Comparison of ENCODE assay signal across 25 mouse cellular contexts in the genomic region with DNA sequence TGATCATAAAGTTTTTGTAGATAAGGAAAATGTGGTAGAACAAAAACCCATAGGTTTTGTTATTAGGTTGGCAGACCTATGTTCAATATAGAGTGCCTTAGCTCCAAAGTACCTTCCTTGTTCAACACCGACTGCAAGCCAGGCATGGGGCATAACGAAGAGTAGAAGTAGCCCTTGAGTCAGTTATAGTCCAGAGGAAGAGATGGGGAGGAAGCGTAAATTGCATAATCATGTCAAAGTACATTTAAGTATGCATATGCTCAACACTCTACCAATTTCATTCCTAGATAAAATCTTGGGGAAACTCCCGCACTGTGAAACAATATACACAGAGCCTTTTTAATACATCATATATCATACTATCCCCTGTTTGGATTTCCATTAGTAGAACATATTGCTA.
"Had no signal": no experiment of that assay in that cellular context is flagged by ENCODE, and none has a peak within 500 bp of the region (broad histone marks: within the 10 kb centered on the region; RNA-seq: fewer than 3 reads in every experiment).

No protein-coding gene starts in this region.

- H3K4me2 ChIP-seq: heart, embryonic 11.5 days; heart, embryonic 13.5 days; heart, embryonic 15.5 days; hindbrain, embryonic 14.5 days; kidney, embryonic 15.5 days; limb, embryonic 12.5 days; liver, embryonic 11.5 days; liver, embryonic 13.5 days; liver, embryonic 15.5 days had no signal

- ATAC-seq: hindbrain, embryonic 16.5 days had no signal

- H3K4me3 ChIP-seq: gastrocnemius, adult 2 months; heart, adult 2 months; heart, embryonic 13.5 days; heart, embryonic 15.5 days; kidney, embryonic 15.5 days; left cerebral cortex, adult 2 months; limb, embryonic 10.5 days; limb, embryonic 12.5 days; liver, embryonic 13.5 days; liver, embryonic 15.5 days had no signal

- H3K27me3 ChIP-seq: heart, embryonic 13.5 days; heart, embryonic 15.5 days; kidney, embryonic 15.5 days; limb, embryonic 12.5 days; liver, embryonic 13.5 days; liver, embryonic 15.5 days had no signal

- DNase-seq: gastrocnemius, adult 2 months; gastrocnemius, postnatal 10 days; gastrocnemius, postnatal 25 days; heart, adult 11 months; heart, adult 2 months; heart, postnatal 14 days; heart, postnatal 36 days; kidney, adult 11 months; kidney, adult 2 months; kidney, adult 9 months; kidney, postnatal 36 days; liver; liver, embryonic 13.5 days had no signal

- H3K4me1 ChIP-seq: kidney, embryonic 15.5 days; liver, embryonic 13.5 days; liver, embryonic 15.5 days had no signal

- H3K9ac ChIP-seq: heart, embryonic 13.5 days; heart, embryonic 15.5 days; hindbrain, embryonic 14.5 days; kidney, embryonic 15.5 days; limb, embryonic 12.5 days; liver, embryonic 13.5 days; liver, embryonic 15.5 days had no signal

- H3K9me3 ChIP-seq: heart, embryonic 13.5 days; heart, embryonic 15.5 days; kidney, embryonic 15.5 days; limb, embryonic 10.5 days; limb, embryonic 12.5 days; liver, embryonic 13.5 days; liver, embryonic 15.5 days had no signal

- H3K36me3 ChIP-seq: heart, embryonic 13.5 days; heart, embryonic 15.5 days; kidney, embryonic 15.5 days; limb, embryonic 10.5 days; limb, embryonic 12.5 days; liver, embryonic 13.5 days; liver, embryonic 15.5 days had no signal

- H3K27ac ChIP-seq: gastrocnemius, adult 2 months; heart, adult 2 months; heart, embryonic 13.5 days; heart, embryonic 15.5 days; hindbrain, embryonic 14.5 days; kidney, embryonic 15.5 days; kidney, postnatal 0 days; left cerebral cortex, adult 2 months; liver, embryonic 13.5 days; liver, embryonic 15.5 days had no signal
